Mouse (Mus musculus) olfactory bulb, adult 2 months (tissue): ENCODE results near the gene Lrrc30.

ENCODE experiments used
- CTCF ChIP-seq: fragments of 200-500 bp; IDR thresholded peaks from 2 replicates; pipeline ENCODE4 v1.5.1; 2012; ENCODE audit warnings: low read depth, mild to moderate bottlenecking, low read length, moderate library complexity; ENCODE audit not compliant: insufficient read depth
- POLR2A ChIP-seq: fragments of 200-500 bp; IDR thresholded peaks from 2 replicates; pipeline ENCODE4 v1.6.1; 2012; ENCODE audit warnings: mild to moderate bottlenecking, low read depth, low read length, moderate library complexity; ENCODE audit not compliant: insufficient read depth

DNA sequence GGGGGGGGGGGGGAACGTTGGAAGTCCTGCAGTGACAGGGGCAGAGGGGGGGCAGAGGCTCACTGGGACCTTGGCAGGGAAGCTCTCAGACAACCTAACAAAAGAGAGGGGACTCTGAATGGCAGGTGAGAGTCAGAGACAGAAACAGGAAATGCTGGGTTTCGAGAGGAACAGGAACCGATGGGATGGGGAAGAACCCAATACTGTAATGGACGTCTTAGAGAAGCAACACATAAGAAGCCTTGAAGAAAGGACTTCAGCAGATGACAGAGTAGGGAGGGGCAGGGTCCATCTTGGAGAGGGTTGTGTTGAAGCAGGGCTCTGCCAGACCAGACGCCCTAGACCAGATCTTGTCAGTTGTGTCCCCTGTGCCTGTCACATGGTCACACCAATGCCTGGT lies 18.1 kb downstream of the Lrrc30 start:
- TF ChIP-seq CTCF (no peak), POLR2A (no peak)
